Mouse (Mus musculus): ENCODE results near the gene Rasgef1b. TPM values are rescaled to one million over a fixed set of nuclear protein-coding genes. Genes with fewer than 3 reads are reported as not detected.

Gene Rasgef1b
- polyA plus RNA-seq, 1 experiment from 2014 or later = 65.7 TPM

GRCm38 (mm10) chr5:99382786-99383185, 346.1 kb downstream of the Rasgef1b start:
- WGBS = 65% methylated on average over 5 of the region's 5 CpGs
- Histone ChIP-seq H3K9ac (no peak overlapping the region), H3K27me3 (replicated peaks) (peaks cover 10% of the 10 kb centered on the region; the same call in 1 of the 2 replicates), H3K4me3 (no peak overlapping the region), H3K27ac (no peak overlapping the region), H3K4me2 (no peak overlapping the region), H3K9me3 (no peaks in the 10 kb centered on the region), H3K4me1 (peaks cover 34% of the 10 kb centered on the region), H3K36me3 (replicated peaks) (no peaks in the 10 kb centered on the region)
- no peak for ATAC-seq (replicated peaks)

- 92% methylated on average over 2 of the region's 2 CpGs for WGBS
- ATAC-seq (replicated peaks) = no peak
- Histone ChIP-seq H3K4me1 (peaks cover 34% of the 10 kb centered on the region), H3K9ac (no peak overlapping the region), H3K36me3 (replicated peaks) (no peaks in the 10 kb centered on the region), H3K27ac (no peak overlapping the region), H3K4me2 (no peak overlapping the region), H3K4me3 (no peak overlapping the region), H3K27me3 (replicated peaks) (peaks cover 10% of the 10 kb centered on the region; the same call in 1 of the 2 replicates), H3K9me3 (no peaks in the 10 kb centered on the region)
These were observed 347.2 kb downstream of the Rasgef1b start for GRCm38 (mm10) chr5:99381639-99382038.

- Histone ChIP-seq H3K4me1 (peaks cover 26% of the 10 kb centered on the region), H3K9me3 (no peaks in the 10 kb centered on the region), H3K4me2 (no peak overlapping the region), H3K27me3 (replicated peaks) (peaks cover 10% of the 10 kb centered on the region; the same call in 1 of the 2 replicates), H3K4me3 (no peak overlapping the region), H3K27ac (no peak overlapping the region), H3K9ac (no peak overlapping the region), H3K36me3 (replicated peaks) (no peaks in the 10 kb centered on the region)
- ATAC-seq (replicated peaks) = no peak
- 91% methylated on average over 9 of the region's 9 CpGs for WGBS
These were observed 348.0 kb downstream of the Rasgef1b start for GRCm38 (mm10) chr5:99380882-99381281.

GRCm38 (mm10) chr5:99380166-99380565, 348.7 kb downstream of the Rasgef1b start:
- Histone ChIP-seq H3K9me3 (no peaks in the 10 kb centered on the region), H3K4me3 (no peak overlapping the region), H3K9ac (no peak overlapping the region), H3K36me3 (replicated peaks) (no peaks in the 10 kb centered on the region), H3K27me3 (replicated peaks) (peaks cover 10% of the 10 kb centered on the region; the same call in 1 of the 2 replicates), H3K4me1 (peaks cover 21% of the 10 kb centered on the region), H3K27ac (no peak overlapping the region), H3K4me2 (no peak overlapping the region)
- WGBS = 43% methylated on average over 12 of the region's 12 CpGs
- peak; percentile 13; the same call in 1 of the 2 replicates for ATAC-seq (replicated peaks)

GRCm38 (mm10) chr5:99378437-99379226, 350.2 kb downstream of the Rasgef1b start:
- H3K4me1 ChIP-seq = peaks cover 21% of the 10 kb centered on the region
- no peaks in the 10 kb centered on the region for H3K36me3 ChIP-seq (replicated peaks)
- WGBS = 73% methylated on average over 11 of the region's 11 CpGs
- peaks cover 8% of the 10 kb centered on the region; the same call in 1 of the 2 replicates for H3K27me3 ChIP-seq (replicated peaks)
- ATAC-seq (replicated peaks) = peak; percentile 31; the same call in 1 of the 2 replicates
- no peak overlapping the region for H3K4me2 ChIP-seq
- H3K9me3 ChIP-seq = no peaks in the 10 kb centered on the region
- H3K27ac ChIP-seq = 0 out of 2 replicates have a peak overlapping the region, but pooled peaks have one; percentile 31
- no peak overlapping the region for H3K9ac ChIP-seq
- H3K4me3 ChIP-seq = no peak overlapping the region

GRCm38 (mm10) chr5:99375725-99376124, 353.1 kb downstream of the Rasgef1b start:
- no peak overlapping the region for H3K9ac ChIP-seq
- H3K27ac ChIP-seq = no peak overlapping the region
- ATAC-seq (replicated peaks) = no peak
- no peaks in the 10 kb centered on the region for H3K9me3 ChIP-seq
- no peaks in the 10 kb centered on the region for H3K36me3 ChIP-seq (replicated peaks)
- no peaks in the 10 kb centered on the region for H3K27me3 ChIP-seq (replicated peaks)
- H3K4me2 ChIP-seq = no peak overlapping the region
- 83% methylated on average over 7 of the region's 7 CpGs for WGBS
- peaks cover 21% of the 10 kb centered on the region for H3K4me1 ChIP-seq
- no peak overlapping the region for H3K4me3 ChIP-seq

- H3K9me3 ChIP-seq = no peaks in the 10 kb centered on the region
- H3K9ac ChIP-seq = no peak overlapping the region
- 89% methylated on average over 6 of the region's 6 CpGs for WGBS
- H3K27me3 ChIP-seq (replicated peaks) = no peaks in the 10 kb centered on the region
- H3K4me1 ChIP-seq = peaks cover 14% of the 10 kb centered on the region
- ATAC-seq (replicated peaks) = no peak
- no peak overlapping the region for H3K4me3 ChIP-seq
- H3K4me2 ChIP-seq = no peak overlapping the region
- H3K27ac ChIP-seq = no peak overlapping the region
- no peaks in the 10 kb centered on the region for H3K36me3 ChIP-seq (replicated peaks)
These were observed 354.4 kb downstream of the Rasgef1b start for GRCm38 (mm10) chr5:99374460-99374859.

GRCm38 (mm10) chr5:99373570-99374151, 355.2 kb downstream of the Rasgef1b start:
- Histone ChIP-seq H3K4me2 (no peak overlapping the region), H3K4me3 (no peak overlapping the region), H3K36me3 (replicated peaks) (no peaks in the 10 kb centered on the region), H3K27ac (no peak overlapping the region), H3K4me1 (peaks cover 6% of the 10 kb centered on the region), H3K9me3 (no peaks in the 10 kb centered on the region), H3K9ac (no peak overlapping the region), H3K27me3 (replicated peaks) (no peaks in the 10 kb centered on the region)
- no peak for ATAC-seq (replicated peaks)
- 82% methylated on average over 8 of the region's 8 CpGs for WGBS

- Histone ChIP-seq H3K4me1 (no peaks in the 10 kb centered on the region), H3K27me3 (replicated peaks) (no peaks in the 10 kb centered on the region), H3K4me2 (no peak overlapping the region), H3K27ac (no peak overlapping the region), H3K4me3 (no peak overlapping the region), H3K9ac (no peak overlapping the region), H3K9me3 (no peaks in the 10 kb centered on the region), H3K36me3 (replicated peaks) (no peaks in the 10 kb centered on the region)
- no peak for ATAC-seq (replicated peaks)
- 90% methylated on average over 5 of the region's 5 CpGs for WGBS
These were observed 358.2 kb downstream of the Rasgef1b start for GRCm38 (mm10) chr5:99370636-99371035.

- no peaks in the 10 kb centered on the region for H3K9me3 ChIP-seq
- ATAC-seq (replicated peaks) = no peak
- no peaks in the 10 kb centered on the region for H3K36me3 ChIP-seq (replicated peaks)
- no peak overlapping the region for H3K27ac ChIP-seq
- H3K27me3 ChIP-seq (replicated peaks) = no peaks in the 10 kb centered on the region
- no peaks in the 10 kb centered on the region for H3K4me1 ChIP-seq
- H3K4me2 ChIP-seq = no peak overlapping the region
- 85% methylated on average over 6 of the region's 6 CpGs for WGBS
- H3K9ac ChIP-seq = no peak overlapping the region
- no peak overlapping the region for H3K4me3 ChIP-seq
These were observed 359.6 kb downstream of the Rasgef1b start for GRCm38 (mm10) chr5:99369256-99369655.

GRCm38 (mm10) chr5:99368615-99369014, 360.2 kb downstream of the Rasgef1b start:
- no peaks in the 10 kb centered on the region for H3K36me3 ChIP-seq (replicated peaks)
- no peaks in the 10 kb centered on the region for H3K9me3 ChIP-seq
- H3K27me3 ChIP-seq (replicated peaks) = no peaks in the 10 kb centered on the region
- no peaks in the 10 kb centered on the region for H3K4me1 ChIP-seq
- H3K4me3 ChIP-seq = no peak overlapping the region
- H3K9ac ChIP-seq = no peak overlapping the region
- no peak overlapping the region for H3K4me2 ChIP-seq
- ATAC-seq (replicated peaks) = no peak
- WGBS = 91% methylated on average over 1 of the region's 1 CpGs
- H3K27ac ChIP-seq = no peak overlapping the region

- 86% methylated on average over 3 of the region's 3 CpGs for WGBS
- Histone ChIP-seq H3K27ac (no peak overlapping the region), H3K9me3 (no peaks in the 10 kb centered on the region), H3K4me3 (no peak overlapping the region), H3K27me3 (replicated peaks) (no peaks in the 10 kb centered on the region), H3K9ac (no peak overlapping the region), H3K36me3 (replicated peaks) (no peaks in the 10 kb centered on the region), H3K4me1 (no peaks in the 10 kb centered on the region), H3K4me2 (no peak overlapping the region)
- no peak for ATAC-seq (replicated peaks)
These were observed 368.3 kb downstream of the Rasgef1b start for GRCm38 (mm10) chr5:99360531-99360930.
